Mouse (Mus musculus) G1E (cell line): ENCODE results near the gene Cd300lf. TPM values are rescaled to one million over a fixed set of nuclear protein-coding genes. Genes with fewer than 3 reads are reported as not detected.

Source experiments
- ATAC-seq: 2 replicates; pipeline ENCODE4 v1.8.0; 2016; ENCODE audit warnings: mild to moderate bottlenecking; ENCODE audit not compliant: insufficient number of reproducible peaks, poor library complexity, low FRiP score, severe bottlenecking; ENCODE audit errors: extremely low read depth
- DNase-seq: peaks from one replicate; pipeline ENCODE4 v3.0.0; 2012; ENCODE audit warnings: low spot score
- H3K27me3 ChIP-seq: 2 replicates; pipeline ENCODE4 v1.6.1; 2012; ENCODE audit warnings: mild to moderate bottlenecking, low read length, inconsistent platforms; ENCODE audit not compliant: insufficient read depth
- H3K36me3 ChIP-seq: replicated peaks from 2 replicates; pipeline ENCODE3; 2012; ENCODE audit warnings: mild to moderate bottlenecking, inconsistent platforms
- H3K4me1 ChIP-seq: 2 replicates; pipeline ENCODE4 v1.6.1; 2012; ENCODE audit warnings: low read depth, low read length, inconsistent platforms, mixed read lengths; ENCODE audit not compliant: insufficient read depth
- H3K4me3 ChIP-seq: 2 replicates; pipeline ENCODE4 v1.5.1; 2012; ENCODE audit warnings: low read depth, mild to moderate bottlenecking, inconsistent platforms, low read length, moderate library complexity, mixed read lengths
- H3K9me3 ChIP-seq: replicated peaks from 2 replicates; pipeline ENCODE4 v1.6.1; 2012; ENCODE audit warnings: inconsistent platforms
- CTCF ChIP-seq: IDR thresholded peaks from 2 replicates; pipeline ENCODE4 v1.5.1; 2012; ENCODE audit warnings: low read depth, low read length, inconsistent platforms, mixed read lengths
- GATA1 ChIP-seq: IDR thresholded peaks from 2 replicates; pipeline ENCODE4 v1.6.1; 2012; ENCODE audit warnings: borderline replicate concordance, low read length, inconsistent platforms, mixed read lengths
- GATA2 ChIP-seq: IDR thresholded peaks from 2 replicates; pipeline ENCODE4 v1.6.1; 2012; ENCODE audit warnings: low read depth, low read length, inconsistent platforms, borderline replicate concordance
- POLR2AphosphoS5 ChIP-seq: IDR thresholded peaks from 2 replicates; pipeline ENCODE4 v1.6.1; 2012; ENCODE audit warnings: low read depth, low read length, inconsistent platforms; ENCODE audit not compliant: insufficient replicate concordance
- TAL1 ChIP-seq: conservative IDR thresholded peaks from 2 replicates; pipeline ENCODE4 v1.6.1; 2012; ENCODE audit warnings: low read depth, low read length, inconsistent platforms, mixed read lengths
- polyA plus RNA-seq: library from polyadenylated mRNA; stranded (reverse); fragments of >175 nt; gene quantifications from 2 replicates; pipeline ENCODE4 v1.2.3, GENCODE M21; 2012
- total RNA-seq, 2 experiments: library from RNA; stranded (forward) in 1 of 2; stranded (reverse) in 1 of 2; fragments of 200-1000 nt in 1 of 2; fragments of >200 nt in 1 of 2; fragmentation: Nextera tagmentation in 1 of 2; gene quantifications; 2 replicates each; pipeline ENCODE4 v1.2.3; 2014 to 2017

Cd300lf gene
- total and polyA plus RNA-seq, 3 experiments = 1.6 TPM; not detected in 2

GRCm38 (mm10) chr11:115153088-115153487 is 19.3 kb upstream of the Cd300lf start:
- Histone ChIP-seq H3K4me3 (no peak overlapping the region), H3K9me3 (no peaks in the 10 kb centered on the region), H3K4me1 (peaks cover 21% of the 10 kb centered on the region), H3K36me3 (no peaks in the 10 kb centered on the region), H3K27me3 (peaks cover 76% of the 10 kb centered on the region)
- DNase-seq (no peak), ATAC-seq (no peak)
- TF ChIP-seq CTCF (no peak), GATA2 (no peak), TAL1 (no peak), GATA1 (no peak), POLR2AphosphoS5 (no peak)

- H3K4me3 ChIP-seq = no peak overlapping the region
- peaks cover 14% of the 10 kb centered on the region for H3K4me1 ChIP-seq
- no peaks in the 10 kb centered on the region for H3K36me3 ChIP-seq
- H3K27me3 ChIP-seq = peaks cover 73% of the 10 kb centered on the region
- ATAC-seq = no peak
- DNase-seq = no peak
- H3K9me3 ChIP-seq = no peaks in the 10 kb centered on the region
- TF ChIP-seq GATA1 (no peak), TAL1 (no peak), GATA2 (no peak), CTCF (no peak), POLR2AphosphoS5 (no peak)
These were observed 18.1 kb upstream of the Cd300lf start for GRCm38 (mm10) chr11:115151755-115152429.

GRCm38 (mm10) chr11:115150741-115151254 is 17.0 kb upstream of the Cd300lf start:
- Histone ChIP-seq H3K36me3 (no peaks in the 10 kb centered on the region), H3K9me3 (no peaks in the 10 kb centered on the region), H3K27me3 (peaks cover 65% of the 10 kb centered on the region), H3K4me1 (peaks cover 14% of the 10 kb centered on the region), H3K4me3 (no peak overlapping the region)
- TF ChIP-seq GATA1 = no peak
- TF ChIP-seq POLR2AphosphoS5 = no peak
- no peak for TF ChIP-seq TAL1
- TF ChIP-seq CTCF = no peak
- no peak for DNase-seq
- no peak for ATAC-seq

- Histone ChIP-seq H3K36me3 (no peaks in the 10 kb centered on the region), H3K4me3 (no peak overlapping the region), H3K9me3 (no peaks in the 10 kb centered on the region), H3K4me1 (no peaks in the 10 kb centered on the region), H3K27me3 (peaks cover 37% of the 10 kb centered on the region)
- DNase-seq (no peak), ATAC-seq (no peak)
- TF ChIP-seq GATA1 (no peak), POLR2AphosphoS5 (no peak), GATA2 (no peak), CTCF (no peak), TAL1 (no peak)
These were observed 14.0 kb upstream of the Cd300lf start for GRCm38 (mm10) chr11:115147813-115148212.

- H3K4me3 ChIP-seq = no peak overlapping the region
- ATAC-seq (no peak), DNase-seq (no peak)
- no peaks in the 10 kb centered on the region for H3K9me3 ChIP-seq
- no peaks in the 10 kb centered on the region for H3K4me1 ChIP-seq
- H3K36me3 ChIP-seq = no peaks in the 10 kb centered on the region
- TF ChIP-seq TAL1 (no peak), GATA1 (no peak), CTCF (no peak), POLR2AphosphoS5 (no peak), GATA2 (no peak)
- H3K27me3 ChIP-seq = peaks cover 2% of the 10 kb centered on the region
These were observed 8.2 kb upstream of the Cd300lf start for GRCm38 (mm10) chr11:115141970-115142369.

- DNase-seq = no peak
- ATAC-seq = peak; percentile 34; the same call in 1 of the 2 replicates
- Histone ChIP-seq H3K4me3 (no peak overlapping the region), H3K9me3 (no peaks in the 10 kb centered on the region), H3K36me3 (no peaks in the 10 kb centered on the region), H3K27me3 (peaks cover 4% of the 10 kb centered on the region), H3K4me1 (no peaks in the 10 kb centered on the region)
- TF ChIP-seq CTCF (no peak), POLR2AphosphoS5 (no peak), GATA1 (no peak), TAL1 (no peak), GATA2 (no peak)
These were observed 4.9 kb upstream of the Cd300lf start for GRCm38 (mm10) chr11:115138597-115139262.
